Mouse (Mus musculus) E14TG2a.4 (cell line): ENCODE measurements around the gene Sox8.

Experiments
- CTCF ChIP-seq: conservative IDR thresholded peaks from 2 replicates; pipeline ENCODE4 v1.5.1; 2014; ENCODE audit warnings: low read length
- NANOG ChIP-seq: IDR thresholded peaks from 2 replicates; pipeline ENCODE4 v1.6.1; 2014; ENCODE audit warnings: borderline replicate concordance, low read length, mixed read lengths
- POU5F1 ChIP-seq: IDR thresholded peaks from 2 replicates; pipeline ENCODE4 v1.6.1; 2014; ENCODE audit warnings: low read length, borderline replicate concordance

DNA sequence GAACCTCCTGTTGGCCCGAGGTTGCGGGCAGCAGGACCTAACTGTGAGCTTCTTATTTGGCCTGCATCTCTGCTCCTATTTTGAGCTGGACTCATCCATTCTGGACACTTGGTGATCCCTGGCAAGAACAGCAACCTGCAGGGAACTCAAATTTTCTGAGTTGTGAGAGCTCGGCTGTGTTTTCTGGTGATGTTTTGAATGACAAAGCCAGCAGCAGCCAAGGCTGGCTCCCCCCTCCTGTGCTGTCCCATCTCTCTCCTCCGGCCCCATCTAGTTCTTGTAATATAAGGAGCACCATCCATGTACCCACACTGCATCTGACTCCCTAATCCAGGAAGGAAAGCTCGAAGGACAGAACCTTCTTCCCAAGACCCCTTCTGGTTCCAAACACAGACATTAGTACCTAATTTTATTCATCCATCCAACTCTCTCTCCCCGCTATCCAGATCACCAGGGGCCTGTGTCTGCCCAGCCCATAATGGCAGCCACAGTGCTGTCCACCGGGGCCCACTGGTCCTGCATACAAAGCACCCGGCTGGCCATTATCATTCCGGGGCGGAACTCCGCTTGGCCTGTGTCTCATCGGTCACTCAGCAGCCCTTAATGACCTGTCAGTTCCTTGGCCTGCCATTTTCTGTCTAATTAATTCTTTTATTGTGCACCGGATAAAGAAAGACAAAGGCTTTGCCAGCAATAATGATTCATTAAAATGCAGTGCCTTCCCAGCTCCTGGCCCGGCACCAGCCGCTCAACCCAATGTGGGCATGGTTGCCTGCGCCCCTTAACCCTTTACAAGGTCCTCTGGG lies 9.1 kb downstream of the Sox8 start:
- TF ChIP-seq CTCF (no peak), POU5F1 (no peak), NANOG (no peak)
